Mouse (Mus musculus) right cerebral cortex, adult 2 months (tissue): ENCODE measurements at regions not wholly inside any gene's neighbourhood (a gene's known extent, or its start where the extent isn't known, plus 50 kb on each side); places are given as distances from the start of the nearest gene placed in this dataset.

Experiments used
- DNase-seq, 2 experiments: peaks; one replicate each; pipeline ENCODE4 v3.0.0; 2021 to 2022; ENCODE audit warnings: low spot score in 2 of 2

GRCm38 (mm10) chr5:9954652-9955051 lies 229.7 kb upstream of the Grm3 start:
- DNase-seq: peak in 1 of 2 experiments; percentile 17

GRCm38 (mm10) chr5:9938746-9939145 lies 213.8 kb upstream of the Grm3 start:
- no peak for DNase-seq

- peak; percentile 6 to 8 for DNase-seq
These were observed 188.0 kb upstream of the Grm3 start for GRCm38 (mm10) chr5:9912936-9913335.

GRCm38 (mm10) chr5:9911783-9912182 lies 186.8 kb upstream of the Grm3 start:
- DNase-seq: peak; percentile 7 to 18

- no peak for DNase-seq
These were observed 186.1 kb upstream of the Grm3 start for GRCm38 (mm10) chr5:9911089-9911473.

- no peak for DNase-seq
These were observed 185.6 kb upstream of the Grm3 start for GRCm38 (mm10) chr5:9910452-9911088.

- no peak for DNase-seq
These were observed 170.3 kb upstream of the Grm3 start for GRCm38 (mm10) chr5:9895297-9895696.

- DNase-seq: no peak
These were observed 153.1 kb upstream of the Grm3 start for GRCm38 (mm10) chr5:9878063-9878462.

- no peak for DNase-seq
These were observed 144.1 kb upstream of the Grm3 start for GRCm38 (mm10) chr5:9869091-9869490.

GRCm38 (mm10) chr5:9829750-9830149 lies 104.8 kb upstream of the Grm3 start:
- DNase-seq: no peak

GRCm38 (mm10) chr5:9801707-9802106 lies 76.7 kb upstream of the Grm3 start:
- no peak for DNase-seq

- no peak for DNase-seq
These were observed 56.1 kb upstream of the Grm3 start for GRCm38 (mm10) chr5:9781107-9781506.
